In genomic region chr15:25805336-25806110, GRCm38 (mm10) we compare ENCODE assay signal across 8 mouse cellular contexts. TPM values are rescaled to one million over a fixed set of nuclear protein-coding genes. Genes with fewer than 3 reads are reported as not detected.
DNase-seq lines count a peak whose midpoint lies in the region; ATAC-seq and TF ChIP-seq lines count a peak whose summit lies in the region.

No protein-coding gene starts in this region.

- DNase-seq in heart, postnatal 10 days = peak; percentile 76 to 83
- peak; percentile 81 for DNase-seq in layer of hippocampus, adult 11-12 months (ENCODE audit: low spot score)
- DNase-seq in thymus, adult 2 months = peak; percentile 72

- 0 out of 2 replicates have a peak, but pooled peaks have one; percentile 54 for ATAC-seq in erythroid progenitor cell, adult 5-6 weeks (replicated peaks; ENCODE audit: low FRiP score, poor library complexity, severe bottlenecking)
- peak; percentile 42 for ATAC-seq in lung, embryonic 16.5 days (ENCODE audit: low read depth)
- peak; percentile 88 for ATAC-seq in neutrophil, adult 5-6 weeks (ENCODE audit: extremely low read depth, insufficient number of reproducible peaks, low FRiP score, poor library complexity, severe bottlenecking)

- peak; percentile 92 for TF ChIP-seq CTCF in ES-Bruce4 (IDR thresholded peaks at IDR 0.05; ENCODE audit: low read depth, low read length)
- peak; percentile 93 for TF ChIP-seq CTCF in bone marrow, adult 2 months (IDR thresholded peaks at IDR 0.05; ENCODE audit: control insufficient read depth, insufficient read depth, low read length)
- peak; percentile 85 for TF ChIP-seq CTCF in thymus, adult 2 months (IDR thresholded peaks at IDR 0.05; ENCODE audit: borderline replicate concordance, control insufficient read depth, extremely low read depth, insufficient read depth, low read length, poor library complexity)

- intact Hi-C loops in heart, postnatal 10 days (cut with DNase I) = loop anchor here (2.0 to 10.0 kb wide), 3 partner anchors 97 to 519 kb away; no protein-coding TSS in a partner anchor

- H3K4me1 ChIP-seq in ES-Bruce4 (ENCODE audit: control insufficient read depth, insufficient read depth, low read length) = no peaks in the 10 kb centered on the region
- no peaks in the 10 kb centered on the region for H3K4me1 ChIP-seq in bone marrow, adult 2 months (ENCODE audit: control insufficient read depth, insufficient read depth, low read length)
- H3K4me1 ChIP-seq in lung, embryonic 16.5 days (replicated peaks; ENCODE audit: control insufficient read depth, insufficient read depth, low read length) = peaks cover 3% of the 10 kb centered on the region; the same call in 1 of the 2 replicates
- no peaks in the 10 kb centered on the region for H3K4me1 ChIP-seq in thymus, adult 2 months (replicated peaks; ENCODE audit: control insufficient read depth, insufficient read depth, low read length)

- no peak overlapping the region for H3K9ac ChIP-seq in ES-Bruce4 (ENCODE audit: low read depth, poor library complexity, severe bottlenecking)
- H3K9ac ChIP-seq in lung, embryonic 16.5 days (ENCODE audit: low read length) = no peak overlapping the region

- no peaks in the 10 kb centered on the region for H3K27me3 ChIP-seq in ES-Bruce4 (ENCODE audit: control insufficient read depth, insufficient read depth, low read length, poor library complexity, severe bottlenecking)
- H3K27me3 ChIP-seq in lung, embryonic 16.5 days (ENCODE audit: control insufficient read depth, insufficient read depth, low read depth, low read length) = no peaks in the 10 kb centered on the region
- H3K27me3 ChIP-seq in thymus, adult 2 months (ENCODE audit: control insufficient read depth, insufficient read depth, low read length) = no peaks in the 10 kb centered on the region

- 62% methylated on average over 21 of the region's 21 CpGs for WGBS in bone marrow, adult 2 months
- 83% methylated on average over 21 of the region's 21 CpGs for WGBS in lung, embryonic 16.5 days
- WGBS in thymus, adult 2 months = 75% methylated on average over 21 of the region's 21 CpGs

- no peaks in the 10 kb centered on the region for H3K9me3 ChIP-seq in ES-Bruce4 (replicated peaks; ENCODE audit: control insufficient read depth, insufficient read depth, low read length, poor library complexity, severe bottlenecking)
- H3K9me3 ChIP-seq in lung, embryonic 16.5 days (ENCODE audit: control insufficient read depth, low read length) = no peaks in the 10 kb centered on the region

- H3K4me2 ChIP-seq in lung, embryonic 16.5 days (ENCODE audit: low read depth, low read length) = no peak overlapping the region

- peak overlapping the region; percentile 20; the same call in 1 of the 2 replicates for H3K27ac ChIP-seq in ES-Bruce4 (ENCODE audit: insufficient read depth, low read length)
- no peak overlapping the region for H3K27ac ChIP-seq in bone marrow, adult 2 months (ENCODE audit: control insufficient read depth, insufficient read depth, low read depth, low read length, poor library complexity)
- H3K27ac ChIP-seq in lung, embryonic 16.5 days (ENCODE audit: low read length) = no peak overlapping the region
- H3K27ac ChIP-seq in thymus, adult 2 months (ENCODE audit: control insufficient read depth, insufficient read depth, low read length) = no peak overlapping the region

- no peak for TF ChIP-seq POLR2A in ES-Bruce4 (IDR thresholded peaks at IDR 0.05; ENCODE audit: insufficient read depth, low read length)
- no peak for TF ChIP-seq POLR2A in bone marrow, adult 2 months (IDR thresholded peaks at IDR 0.05; ENCODE audit: borderline replicate concordance, control insufficient read depth, low read depth, low read length)
- TF ChIP-seq POLR2A in thymus, adult 2 months (IDR thresholded peaks at IDR 0.05; ENCODE audit: control insufficient read depth, extremely low read depth, insufficient read depth, low read length, poor library complexity) = no peak

- no peak overlapping the region for H3K4me3 ChIP-seq in ES-Bruce4 (ENCODE audit: low read depth, low read length)
- H3K4me3 ChIP-seq in bone marrow, adult 2 months (replicated peaks; ENCODE audit: control insufficient read depth, low read depth, low read length) = no peak overlapping the region
- H3K4me3 ChIP-seq in lung, embryonic 16.5 days (ENCODE audit: low read length) = no peak overlapping the region
- no peak overlapping the region for H3K4me3 ChIP-seq in thymus, adult 2 months (ENCODE audit: control insufficient read depth, insufficient read depth, low read length)

- TF ChIP-seq EP300 in ES-Bruce4 (IDR thresholded peaks at IDR 0.05; ENCODE audit: insufficient read depth, low read depth, low read length) = no peak

- H3K36me3 ChIP-seq in ES-Bruce4 (ENCODE audit: control insufficient read depth, insufficient read depth, low read length, poor library complexity, severe bottlenecking) = peaks cover 87% of the 10 kb centered on the region
- H3K36me3 ChIP-seq in lung, embryonic 16.5 days (ENCODE audit: control insufficient read depth, insufficient read depth, low read length) = peaks cover 64% of the 10 kb centered on the region
- no peaks in the 10 kb centered on the region for H3K36me3 ChIP-seq in thymus, adult 2 months (ENCODE audit: control insufficient read depth, insufficient read depth, low read length)

RNA-seq across cellular contexts. Expression of gene Retreg1, which starts 37.5 kb away (rescaled TPM):
- polyA plus RNA-seq in ES-Bruce4 (2011; ENCODE audit: insufficient read depth, insufficient read length, low read depth, missing spikeins) = 15.2 and 16.5 TPM in 2 replicates
- polyA plus RNA-seq in bone marrow, adult 2 months (2011; ENCODE audit: insufficient read depth, insufficient read length, low replicate concordance, missing spikeins) = 4.6 and 7.7 TPM in 2 replicates
- total RNA-seq in erythroid progenitor cell, adult 5-6 weeks (2015; ENCODE audit: low replicate concordance) = 17.3 and 25.6 TPM in 2 replicates
- total RNA-seq in erythroid progenitor cell, adult 5-6 weeks (2017; ENCODE audit: low replicate concordance) = 9.4 and 13.4 TPM in 2 replicates
- total RNA-seq in heart, postnatal 10 days (2021) = 100 to 1,000 TPM; 151 to 159 TPM
- polyA plus RNA-seq in lung, embryonic 16.5 days (2015; fragmentation: Nextera tagmentation; extraction: Ambion mirVana) = 13.3 and 13.6 TPM in 2 replicates
- total RNA-seq in neutrophil, adult 5-6 weeks (2017) = 168 and 183 TPM in 2 replicates
- 6.7 and 8.3 TPM in 2 replicates for polyA plus RNA-seq in thymus, adult 2 months (2012; rRNA removed)
